Mouse (Mus musculus) heart, embryonic 10.5 days (tissue): ENCODE results near the gene Gm20388. TPM values are rescaled to one million over a fixed set of nuclear protein-coding genes. Genes with fewer than 3 reads are reported as not detected.

Experiments
- DNase-seq: peaks from one replicate; pipeline ENCODE4 v3.0.0-alpha.2; 2017; ENCODE audit warnings: low spot score
- H3K27ac ChIP-seq: fragments of 300-500 bp; sonication (generic); 2 replicates; pipeline ENCODE4 v1.5.1; 2016; ENCODE audit warnings: mild to moderate bottlenecking
- H3K27me3 ChIP-seq: fragments of 300-500 bp; sonication (generic); 2 replicates; pipeline ENCODE4 v1.6.1; 2016; ENCODE audit warnings: mild to moderate bottlenecking; ENCODE audit not compliant: poor library complexity, insufficient read depth, severe bottlenecking
- H3K36me3 ChIP-seq: fragments of 300-500 bp; sonication (generic); 2 replicates; pipeline ENCODE4 v1.6.1; 2016; ENCODE audit warnings: mild to moderate bottlenecking, moderate library complexity
- H3K4me1 ChIP-seq: fragments of 300-500 bp; sonication (generic); 2 replicates; pipeline ENCODE4 v1.6.1; 2016; ENCODE audit warnings: mild to moderate bottlenecking
- H3K4me3 ChIP-seq: fragments of 300-500 bp; sonication (generic); 2 replicates; pipeline ENCODE4 v1.5.1; 2016; ENCODE audit warnings: mild to moderate bottlenecking, moderate library complexity
- H3K9me3 ChIP-seq: fragments of 300-500 bp; sonication (generic); 2 replicates; pipeline ENCODE4 v1.6.1; 2016; ENCODE audit warnings: mild to moderate bottlenecking, moderate library complexity
- WGBS: fragments of 180-500 bp; shearing (Covaris S2); methylation state at CpG from one replicate; pipeline ENCODE4 v1.1.7; 2016; 5-methylcytosine and 5-hydroxymethylcytosine counted together
- polyA plus RNA-seq: library from polyadenylated mRNA; unstranded; fragments of >200 nt; fragmentation: Nextera tagmentation; extraction: Ambion mirVana; gene quantifications from 2 replicates; pipeline ENCODE4 v1.2.1, GENCODE M21; 2016

Gm20388 gene
- polyA plus RNA-seq, 1 experiment from 2014 or later, result 4.5 TPM

DNA sequence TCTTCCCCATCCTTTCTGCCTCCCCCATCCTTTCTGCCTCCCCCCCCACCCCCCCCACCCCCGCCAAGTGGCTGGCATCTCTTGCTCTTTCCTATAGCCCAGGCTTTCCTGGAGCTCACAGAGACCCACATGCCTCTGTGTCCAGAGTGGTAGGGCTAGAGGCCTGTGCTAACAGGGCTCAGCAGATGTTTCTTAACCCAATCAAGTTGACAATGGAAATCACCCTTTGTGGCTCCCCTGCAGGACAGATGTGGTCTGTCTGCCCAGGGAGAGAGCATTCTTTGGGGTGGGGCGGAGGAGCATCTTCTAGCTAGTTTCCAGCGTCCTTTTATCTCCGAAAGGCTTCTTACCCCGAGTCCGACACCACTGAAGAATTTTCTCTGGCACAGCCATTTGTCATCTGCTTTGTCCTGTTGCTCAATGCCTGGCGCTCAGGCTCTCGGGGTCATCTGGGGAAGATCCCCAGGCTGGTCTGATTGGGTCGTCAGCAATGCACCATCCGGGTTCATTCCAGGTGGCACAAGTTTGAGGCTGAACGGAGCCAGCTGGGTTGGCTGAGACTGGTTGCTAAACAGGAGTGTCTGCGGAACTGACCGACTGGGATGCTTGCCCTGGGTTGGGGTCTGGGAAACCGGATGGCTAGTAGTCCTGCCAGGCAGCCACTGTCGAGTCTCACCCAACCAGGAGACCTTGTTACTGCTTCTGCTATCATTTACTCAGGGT lies 2157.3 kb downstream of the Gm20388 start:
- no peaks in the 10 kb centered on the region for H3K9me3 ChIP-seq
- peaks cover 31% of the 10 kb centered on the region for H3K4me1 ChIP-seq
- H3K36me3 ChIP-seq, result no peaks in the 10 kb centered on the region
- DNase-seq, result no peak
- peaks cover 39% of the 10 kb centered on the region; the same call in 1 of the 2 replicates for H3K27me3 ChIP-seq
- peak overlapping the region; percentile 22; the same call in 1 of the 2 replicates for H3K27ac ChIP-seq
- 56% methylated on average over 15 of the region's 15 CpGs for WGBS
- no peak overlapping the region for H3K4me3 ChIP-seq

DNA sequence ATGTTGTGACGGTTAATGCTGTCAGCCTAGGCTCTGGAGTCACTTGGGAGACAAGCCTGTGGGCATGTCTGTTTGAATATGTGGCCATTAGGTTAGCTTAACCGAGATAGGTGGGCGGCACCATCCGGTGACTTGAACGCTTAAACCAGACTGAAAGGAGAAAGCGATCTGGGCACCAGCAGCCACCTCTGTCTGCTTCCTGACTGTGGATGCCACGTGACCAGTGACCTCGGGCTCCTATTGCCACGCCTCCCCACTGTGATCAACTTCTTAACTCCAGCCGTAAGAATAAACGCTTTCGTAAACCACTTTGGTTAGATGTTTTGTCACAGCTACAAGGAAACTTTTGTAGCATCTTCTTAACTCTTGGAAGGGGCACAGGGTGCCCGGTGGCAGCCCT lies 2158.0 kb downstream of the Gm20388 start:
- Histone ChIP-seq H3K4me1 (peaks cover 35% of the 10 kb centered on the region), H3K27me3 (peaks cover 39% of the 10 kb centered on the region; the same call in 1 of the 2 replicates), H3K36me3 (no peaks in the 10 kb centered on the region), H3K4me3 (no peak overlapping the region), H3K9me3 (no peaks in the 10 kb centered on the region), H3K27ac (peak overlapping the region; percentile 38; the same call in 1 of the 2 replicates)
- whole genome bisulfite sequencing, result 84% methylated on average over 13 of the region's 13 CpGs
- DNase-seq, result no peak

DNA sequence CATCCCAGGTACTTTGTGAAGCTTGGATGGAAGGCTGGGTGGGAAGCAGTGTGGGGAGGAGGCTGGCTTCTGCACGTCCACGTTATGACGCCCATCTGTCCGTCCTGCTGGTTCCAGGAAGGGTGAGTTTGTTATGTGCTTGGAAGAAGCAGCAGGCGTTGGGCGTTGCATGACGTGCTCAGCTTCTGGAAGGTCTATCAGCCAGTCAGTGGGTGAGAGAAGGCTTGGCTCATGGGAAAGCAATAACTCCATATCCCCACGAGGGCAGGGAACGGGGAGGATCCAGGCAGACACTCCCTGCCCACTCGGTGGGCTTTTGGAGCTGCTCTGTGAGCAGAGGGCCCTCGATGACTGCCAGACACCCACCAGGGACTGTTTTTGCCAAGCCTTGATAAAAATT lies 2158.6 kb downstream of the Gm20388 start:
- Histone ChIP-seq H3K4me3 (no peak overlapping the region), H3K27me3 (peaks cover 39% of the 10 kb centered on the region; the same call in 1 of the 2 replicates), H3K27ac (peak overlapping the region; percentile 38; the same call in 1 of the 2 replicates), H3K9me3 (no peaks in the 10 kb centered on the region), H3K36me3 (no peaks in the 10 kb centered on the region), H3K4me1 (peaks cover 40% of the 10 kb centered on the region)
- 77% methylated on average over 11 of the region's 11 CpGs for WGBS
- no peak for DNase-seq

DNA sequence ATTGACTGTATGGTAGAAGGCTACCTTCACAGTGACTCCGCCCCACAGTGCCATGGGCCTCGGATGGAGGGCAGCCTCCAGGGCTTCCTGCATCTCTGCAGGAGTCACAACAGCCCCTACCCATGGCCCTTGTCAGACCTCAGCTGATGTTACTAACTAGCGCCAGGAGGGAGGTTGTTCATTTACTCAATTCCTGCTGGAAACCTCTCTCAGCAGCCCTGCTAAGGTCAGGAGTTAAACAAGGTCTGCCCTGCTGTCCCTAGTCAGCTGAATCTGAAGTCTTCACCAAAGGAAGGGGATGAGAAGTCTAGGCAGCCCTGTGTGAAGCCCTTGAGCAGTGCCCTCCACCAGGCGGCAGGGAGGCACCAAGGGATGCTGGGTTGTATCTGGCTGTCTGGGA lies 2160.6 kb downstream of the Gm20388 start:
- no peak for DNase-seq
- no peaks in the 10 kb centered on the region for H3K36me3 ChIP-seq
- peaks cover 51% of the 10 kb centered on the region for H3K4me1 ChIP-seq
- H3K4me3 ChIP-seq, result no peak overlapping the region
- 62% methylated on average over 4 of the region's 4 CpGs for WGBS
- H3K27me3 ChIP-seq, result peaks cover 36% of the 10 kb centered on the region; the same call in 1 of the 2 replicates
- H3K27ac ChIP-seq, result 0 out of 2 replicates have a peak overlapping the region, but pooled peaks have one; percentile 17
- no peaks in the 10 kb centered on the region for H3K9me3 ChIP-seq

DNA sequence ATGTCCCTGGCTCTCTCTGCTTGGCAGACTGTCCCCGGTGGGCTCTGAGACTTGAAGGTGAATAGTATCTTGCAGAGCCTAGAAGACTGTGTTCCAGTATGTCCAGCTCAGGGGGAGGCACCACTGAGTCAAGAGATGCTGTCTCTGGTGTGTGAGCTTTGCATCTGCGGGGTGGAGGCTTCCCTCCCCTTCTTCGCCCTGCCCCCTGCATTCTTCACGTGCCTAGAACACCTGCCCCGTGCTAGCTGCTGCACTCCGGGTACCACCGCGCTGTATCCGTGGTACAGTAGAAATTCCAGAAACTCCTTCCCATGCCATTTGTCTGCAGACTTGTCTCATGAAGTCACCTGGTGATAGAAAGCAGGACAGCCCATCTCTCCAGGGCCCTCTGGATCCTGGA lies 2163.3 kb downstream of the Gm20388 start:
- Histone ChIP-seq H3K4me3 (no peak overlapping the region), H3K9me3 (no peaks in the 10 kb centered on the region), H3K4me1 (peaks cover 68% of the 10 kb centered on the region), H3K27me3 (peaks cover 33% of the 10 kb centered on the region), H3K36me3 (no peaks in the 10 kb centered on the region), H3K27ac (no peak overlapping the region)
- no peak for DNase-seq
- 59% methylated on average over 9 of the region's 9 CpGs for WGBS

DNA sequence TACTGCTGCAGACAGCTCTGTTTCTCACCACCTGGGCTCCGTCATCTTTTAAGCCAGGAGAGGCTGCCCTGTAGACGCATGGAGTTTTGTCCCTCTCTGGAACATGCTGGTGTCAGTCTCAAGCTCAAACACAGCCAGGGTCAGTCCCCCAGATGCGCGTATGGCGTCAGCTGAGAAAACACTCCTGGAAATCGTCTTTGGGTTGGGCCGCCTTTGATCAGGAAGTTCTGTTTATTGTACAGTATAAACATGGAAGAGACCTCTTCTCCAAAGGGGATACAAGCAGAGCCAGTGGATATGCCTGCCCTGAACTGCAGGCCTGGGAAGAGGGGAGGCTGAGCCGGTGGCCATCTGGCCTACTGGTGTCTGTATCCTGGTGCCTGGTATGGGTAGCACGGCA lies 2163.8 kb downstream of the Gm20388 start:
- Histone ChIP-seq H3K27me3 (peaks cover 33% of the 10 kb centered on the region), H3K4me3 (no peak overlapping the region), H3K4me1 (peaks cover 68% of the 10 kb centered on the region), H3K9me3 (no peaks in the 10 kb centered on the region), H3K36me3 (no peaks in the 10 kb centered on the region), H3K27ac (no peak overlapping the region)
- WGBS, result 50% methylated on average over 9 of the region's 9 CpGs
- no peak for DNase-seq

DNA sequence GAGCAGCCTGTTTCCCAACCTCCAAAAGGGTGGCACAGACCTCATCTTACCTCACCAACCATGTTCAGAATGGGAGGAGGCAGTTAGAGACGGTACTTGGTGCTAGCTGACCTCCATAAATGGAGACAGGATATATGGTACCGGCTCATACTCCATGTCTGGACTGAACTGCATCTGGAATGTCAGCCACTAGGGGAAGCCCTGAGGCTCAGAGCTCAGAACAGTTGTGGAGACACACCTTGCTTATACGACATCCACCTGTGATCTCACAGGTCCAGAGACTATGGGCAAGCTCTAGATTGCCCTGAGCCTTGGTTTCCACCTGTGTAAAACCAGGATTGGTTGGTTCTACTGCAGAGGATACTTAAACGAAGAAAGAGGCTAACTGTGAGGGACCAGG lies 2164.3 kb downstream of the Gm20388 start:
- Histone ChIP-seq H3K27me3 (peaks cover 32% of the 10 kb centered on the region), H3K9me3 (no peaks in the 10 kb centered on the region), H3K27ac (0 out of 2 replicates have a peak overlapping the region, but pooled peaks have one; percentile 25), H3K4me1 (peaks cover 68% of the 10 kb centered on the region), H3K36me3 (no peaks in the 10 kb centered on the region), H3K4me3 (no peak overlapping the region)
- 69% methylated on average over 4 of the region's 4 CpGs for WGBS
- DNase-seq, result no peak

DNA sequence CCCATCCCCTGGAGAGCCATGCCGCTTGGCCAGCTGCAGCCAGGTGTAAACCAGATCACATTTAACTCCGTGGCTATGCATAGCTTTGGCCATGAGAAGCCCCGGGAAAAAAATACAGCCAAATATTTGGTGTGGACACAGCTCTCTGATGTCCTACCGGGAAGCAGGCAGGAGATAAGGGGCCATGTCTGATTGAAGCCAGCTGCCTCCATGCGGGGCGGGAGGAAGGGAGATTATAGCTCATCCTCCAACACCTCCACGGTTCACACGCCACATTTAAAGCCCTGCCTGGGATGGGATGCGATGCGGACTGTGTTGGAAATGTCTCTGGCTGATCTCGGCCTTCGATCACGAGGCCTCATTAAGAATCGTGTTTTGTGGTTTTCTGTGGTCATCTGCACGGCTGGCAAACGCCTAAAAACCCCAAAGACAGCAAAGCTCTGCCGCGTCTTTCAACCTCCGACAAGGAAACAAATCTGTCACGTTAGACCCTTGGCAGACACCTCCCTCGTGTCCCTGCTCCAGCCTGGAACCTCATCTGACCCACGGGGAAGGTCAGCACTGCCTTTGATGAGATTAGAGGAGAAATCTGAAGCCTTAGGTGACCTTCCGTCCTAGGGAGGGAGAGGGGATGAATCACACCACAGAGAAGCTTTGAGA lies 2165.7 kb downstream of the Gm20388 start:
- DNase-seq, result no peak
- Histone ChIP-seq H3K27ac (peak overlapping the region; percentile 25; the same call in 1 of the 2 replicates), H3K27me3 (peaks cover 32% of the 10 kb centered on the region), H3K4me3 (no peak overlapping the region), H3K9me3 (no peaks in the 10 kb centered on the region), H3K4me1 (peaks cover 77% of the 10 kb centered on the region), H3K36me3 (no peaks in the 10 kb centered on the region)
- WGBS, result 21% methylated on average over 23 of the region's 23 CpGs

DNA sequence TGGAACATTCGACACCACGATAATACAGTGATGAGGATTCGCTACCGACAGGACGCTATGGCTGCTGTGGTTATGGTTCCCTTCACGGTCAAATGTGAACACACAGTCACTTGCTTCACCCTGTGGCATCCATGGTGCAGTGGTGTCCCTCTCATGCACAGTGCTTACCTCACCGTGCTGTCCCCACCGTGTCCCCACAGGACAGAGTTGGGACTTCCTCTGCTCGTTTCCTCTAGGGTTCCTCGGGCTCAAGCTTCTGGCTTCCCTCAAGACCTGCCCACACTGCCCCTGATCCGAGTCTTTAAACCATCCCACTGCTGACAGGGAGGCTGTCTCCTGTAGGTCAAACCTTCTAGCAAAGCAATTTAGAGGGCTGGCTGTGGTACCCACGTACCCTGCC lies 2167.7 kb downstream of the Gm20388 start:
- no peaks in the 10 kb centered on the region for H3K36me3 ChIP-seq
- peaks cover 77% of the 10 kb centered on the region for H3K4me1 ChIP-seq
- 75% methylated on average over 12 of the region's 12 CpGs for WGBS
- H3K4me3 ChIP-seq, result no peak overlapping the region
- DNase-seq, result no peak
- no peaks in the 10 kb centered on the region for H3K9me3 ChIP-seq
- H3K27me3 ChIP-seq, result peaks cover 42% of the 10 kb centered on the region
- peak overlapping the region; percentile 43; the same call in 1 of the 2 replicates for H3K27ac ChIP-seq

DNA sequence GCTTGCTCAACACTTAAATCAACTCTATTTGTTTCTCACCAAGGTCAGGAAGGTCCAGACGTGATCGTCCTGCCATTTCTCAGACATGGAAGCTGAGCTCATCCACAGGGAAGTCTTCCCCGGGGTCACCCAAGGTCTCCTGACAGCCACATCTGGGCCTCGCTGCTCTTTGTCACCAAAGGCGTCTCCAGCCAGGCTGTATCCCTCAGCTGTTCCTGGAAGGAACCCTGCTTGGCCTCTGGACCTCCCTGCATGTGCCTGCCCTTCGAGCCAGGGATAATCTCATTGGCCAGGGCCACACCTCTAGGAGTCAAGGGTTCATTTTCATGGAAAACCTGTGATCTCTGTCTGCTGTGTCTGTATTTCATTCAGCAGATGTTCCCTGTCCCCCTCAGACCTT lies 2168.5 kb downstream of the Gm20388 start:
- Histone ChIP-seq H3K27ac (no peak overlapping the region), H3K4me3 (no peak overlapping the region), H3K36me3 (no peaks in the 10 kb centered on the region), H3K27me3 (peaks cover 42% of the 10 kb centered on the region), H3K9me3 (no peaks in the 10 kb centered on the region), H3K4me1 (peaks cover 77% of the 10 kb centered on the region)
- no peak for DNase-seq
- 48% methylated on average over 6 of the region's 6 CpGs for WGBS

DNA sequence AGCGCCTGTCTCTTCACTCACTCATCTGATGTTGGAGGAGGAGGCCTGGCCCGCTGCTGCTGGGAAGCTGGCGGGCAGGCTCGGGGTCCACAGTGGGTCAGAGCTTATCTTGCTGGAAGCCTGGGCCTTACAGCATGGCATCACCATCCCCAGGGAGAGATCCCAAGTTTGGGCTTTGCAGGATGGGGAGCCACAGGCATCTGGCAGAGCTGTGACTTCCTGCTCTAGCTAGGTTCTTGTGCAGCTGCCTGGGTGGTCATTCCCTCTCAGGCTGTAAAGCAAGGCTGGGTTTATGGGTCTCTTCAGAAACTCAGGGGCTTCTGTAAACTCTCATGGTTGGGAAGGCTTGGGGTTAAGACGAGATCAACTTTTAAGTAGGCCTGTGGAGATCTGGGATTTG lies 2169.7 kb downstream of the Gm20388 start:
- Histone ChIP-seq H3K4me1 (peaks cover 73% of the 10 kb centered on the region), H3K4me3 (no peak overlapping the region), H3K36me3 (no peaks in the 10 kb centered on the region), H3K9me3 (no peaks in the 10 kb centered on the region), H3K27ac (peak overlapping the region; percentile 63), H3K27me3 (peaks cover 40% of the 10 kb centered on the region)
- WGBS, result 36% methylated on average over 5 of the region's 5 CpGs
- no peak for DNase-seq

DNA sequence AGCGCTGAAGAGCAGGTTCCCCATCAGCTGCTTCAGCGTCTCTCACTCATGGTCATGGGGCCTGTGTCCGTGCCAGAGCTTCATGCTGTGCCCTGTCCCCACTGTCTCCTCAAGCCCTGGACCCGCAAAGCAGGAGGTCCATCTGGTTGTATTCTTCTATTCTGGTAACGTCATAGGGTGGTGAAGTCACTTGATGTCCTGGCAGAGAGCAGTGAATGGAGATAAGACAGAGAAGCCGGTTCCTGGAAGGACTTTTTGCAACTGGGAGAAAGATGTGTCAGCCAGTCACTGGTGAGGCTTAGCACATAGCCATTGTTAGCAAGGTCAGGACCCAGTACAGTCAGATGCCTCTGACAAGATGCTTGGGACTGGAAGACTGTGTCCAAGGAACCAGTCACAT lies 2172.8 kb downstream of the Gm20388 start:
- H3K27ac ChIP-seq, result no peak overlapping the region
- DNase-seq, result no peak
- H3K4me3 ChIP-seq, result no peak overlapping the region
- no peaks in the 10 kb centered on the region for H3K9me3 ChIP-seq
- H3K4me1 ChIP-seq, result peaks cover 51% of the 10 kb centered on the region
- peaks cover 43% of the 10 kb centered on the region for H3K27me3 ChIP-seq
- no peaks in the 10 kb centered on the region for H3K36me3 ChIP-seq
- 60% methylated on average over 6 of the region's 6 CpGs for WGBS

DNA sequence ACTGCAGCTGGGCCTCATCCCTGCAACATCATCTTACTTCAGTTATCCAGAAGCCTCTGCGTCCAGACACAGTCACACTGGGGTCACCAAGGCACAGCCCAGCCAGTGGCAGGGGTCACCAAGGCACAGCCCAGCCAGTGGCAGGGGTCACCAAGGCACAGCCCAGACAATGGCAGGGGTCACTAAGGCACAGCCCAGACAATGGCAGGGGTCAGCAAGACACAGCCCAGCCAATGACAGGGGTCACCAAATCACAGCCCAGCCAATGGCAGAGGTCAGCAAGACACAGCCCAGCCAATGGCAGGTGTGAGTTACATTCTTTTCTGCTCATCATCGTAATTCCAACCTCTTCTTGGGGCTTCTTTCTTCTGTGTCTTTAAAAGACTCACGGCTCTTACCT lies 2173.5 kb downstream of the Gm20388 start:
- no peak overlapping the region; the same call in 1 of the 2 replicates for H3K27ac ChIP-seq
- peaks cover 43% of the 10 kb centered on the region for H3K4me1 ChIP-seq
- 62% methylated on average over 3 of the region's 3 CpGs for WGBS
- DNase-seq, result no peak
- H3K36me3 ChIP-seq, result no peaks in the 10 kb centered on the region
- H3K27me3 ChIP-seq, result peaks cover 37% of the 10 kb centered on the region; the same call in 1 of the 2 replicates
- H3K4me3 ChIP-seq, result no peak overlapping the region
- H3K9me3 ChIP-seq, result no peaks in the 10 kb centered on the region
